Mouse (Mus musculus) right cerebral cortex, postnatal 25 days (tissue): Measurements from ENCODE around the gene Tunar.

ENCODE experiments used
- DNase-seq: peaks from one replicate; pipeline ENCODE4 v3.0.0; 2022

Gene Tunar

GRCm38 (mm10) chr12:105333570-105333969 lies at the start of gene Tunar:
Tunar (plus strand) TSS chr12:105333870.
- no peak for DNase-seq

GRCm38 (mm10) chr12:105312571-105313035 lies 21.1 kb upstream of the Tunar start:
- DNase-seq = no peak

- DNase-seq = no peak
These were observed 19.3 kb upstream of the Tunar start for GRCm38 (mm10) chr12:105314328-105314727.

GRCm38 (mm10) chr12:105322160-105322559 lies 11.5 kb upstream of the Tunar start:
- no peak for DNase-seq

- DNase-seq = no peak
These were observed 6.6 kb upstream of the Tunar start for GRCm38 (mm10) chr12:105327051-105327450.

- peak; percentile 76 for DNase-seq
These were observed 5.3 kb upstream of the Tunar start for GRCm38 (mm10) chr12:105328396-105328795.

- DNase-seq = no peak
These were observed 2.4 kb downstream of the Tunar start for GRCm38 (mm10) chr12:105336094-105336420.

- peak; percentile 77 for DNase-seq
These were observed 3.0 kb downstream of the Tunar start for GRCm38 (mm10) chr12:105336421-105337289.

GRCm38 (mm10) chr12:105337290-105338005 lies 3.8 kb downstream of the Tunar start:
- peak; percentile 26 for DNase-seq

- no peak for DNase-seq
These were observed 4.7 kb downstream of the Tunar start for GRCm38 (mm10) chr12:105338256-105338977.

GRCm38 (mm10) chr12:105341523-105341922 lies 7.9 kb downstream of the Tunar start:
- no peak for DNase-seq

GRCm38 (mm10) chr12:105344460-105344859 lies 10.8 kb downstream of the Tunar start:
- no peak for DNase-seq

- DNase-seq = no peak
These were observed 13.2 kb downstream of the Tunar start for GRCm38 (mm10) chr12:105346861-105347260.

GRCm38 (mm10) chr12:105347261-105347660 lies 13.6 kb downstream of the Tunar start:
- DNase-seq = no peak

GRCm38 (mm10) chr12:105354266-105354665 lies 20.6 kb downstream of the Tunar start:
- DNase-seq = peak; percentile 76

GRCm38 (mm10) chr12:105354772-105355171 lies 21.1 kb downstream of the Tunar start:
- no peak for DNase-seq

GRCm38 (mm10) chr12:105356781-105357180 lies 23.1 kb downstream of the Tunar start:
- DNase-seq = no peak

- DNase-seq = no peak
These were observed 30.0 kb downstream of the Tunar start for GRCm38 (mm10) chr12:105363648-105364047.

- DNase-seq = no peak
These were observed 40.9 kb downstream of the Tunar start for GRCm38 (mm10) chr12:105374564-105374963.

- no peak for DNase-seq
These were observed 43.3 kb downstream of the Tunar start for GRCm38 (mm10) chr12:105376976-105377375.

- no peak for DNase-seq
These were observed 49.1 kb downstream of the Tunar start for GRCm38 (mm10) chr12:105382733-105383132.

GRCm38 (mm10) chr12:105394671-105395070 lies 61.0 kb downstream of the Tunar start:
- no peak for DNase-seq

GRCm38 (mm10) chr12:105398172-105398571 lies 64.5 kb downstream of the Tunar start:
- DNase-seq = no peak
